8 mouse cellular contexts compared by ENCODE assay signal in the genomic region with DNA sequence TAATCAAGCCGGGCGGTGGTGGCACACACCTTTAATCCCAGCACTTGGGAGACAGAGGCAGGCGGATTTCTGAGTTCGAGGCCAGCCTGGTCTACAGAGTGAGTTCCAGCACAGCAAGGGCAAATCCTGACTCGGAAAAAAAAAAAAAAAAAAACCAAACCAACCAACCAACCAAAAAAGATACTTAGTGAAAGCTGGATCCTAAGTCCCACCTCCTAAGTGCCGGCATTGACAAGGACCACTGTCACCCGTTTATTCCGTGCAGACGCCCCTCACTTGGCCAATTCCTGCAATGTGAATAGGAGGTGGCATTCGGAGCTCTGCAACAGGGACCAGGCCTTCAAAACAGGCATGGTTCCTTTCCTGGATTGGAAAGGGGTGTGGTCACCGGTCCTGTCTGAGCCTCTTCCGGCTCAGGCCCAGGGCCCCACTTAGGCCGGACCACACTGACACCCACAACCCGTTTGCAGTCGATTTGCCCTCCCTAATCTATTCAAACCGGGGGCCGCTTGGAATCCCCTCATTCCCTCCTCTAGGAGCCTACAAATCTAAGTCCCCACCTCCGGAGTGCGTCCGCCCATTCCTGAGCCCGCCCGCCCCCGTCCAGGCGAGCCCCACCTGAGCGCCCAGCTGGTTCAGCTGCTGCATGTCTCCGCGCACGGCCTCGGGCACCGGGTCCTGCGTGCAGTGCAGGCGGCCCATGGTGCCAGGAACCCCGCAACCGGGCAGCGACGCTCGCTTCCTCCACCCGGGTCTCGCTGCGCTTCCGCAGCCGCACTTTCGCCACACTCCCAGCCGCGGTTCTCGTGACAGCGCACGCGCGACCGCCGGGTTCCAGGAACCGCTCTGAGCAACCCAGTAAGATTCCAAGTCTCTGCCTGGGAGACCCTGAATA. TPM values are rescaled to one million over a fixed set of nuclear protein-coding genes. Genes with fewer than 3 reads are reported as not detected.
DNase-seq lines count a peak whose midpoint lies in the region; ATAC-seq lines count a peak whose summit lies in the region.

Gene Commd7 (minus strand): TSS at position 806 of the 895 bp plus-strand sequence.

- H3K9me3 ChIP-seq in intestine, embryonic 14.5 days (ENCODE audit: control insufficient read depth, low read length) = no peaks in the 10 kb centered on the region

- peaks cover 21% of the 10 kb centered on the region for H3K36me3 ChIP-seq in intestine, embryonic 14.5 days (ENCODE audit: control insufficient read depth, insufficient read depth, low read length)

- intact Hi-C loops in left cerebral cortex, postnatal 10 days (cut with DNase I) = no loop called here

- H3K9ac ChIP-seq in intestine, embryonic 14.5 days (ENCODE audit: low read length) = peak within 1 kb of the TSS; percentile 83

- H3K4me3 ChIP-seq in intestine, embryonic 14.5 days (ENCODE audit: low read depth, low read length) = peak within 1 kb of the TSS; percentile 89

- H3K27me3 ChIP-seq in intestine, embryonic 14.5 days (replicated peaks; ENCODE audit: control insufficient read depth, insufficient read depth, low read length) = no peaks in the 10 kb centered on the region

- peak; percentile 87 for ATAC-seq in intestine, embryonic 14.5 days (replicated peaks; ENCODE audit: low FRiP score, low TSS enrichment, low read depth)
- ATAC-seq in megakaryocyte progenitor cell, adult 5-6 weeks (replicated peaks; ENCODE audit: poor library complexity) = peak; percentile 87

- peaks cover 11% of the 10 kb centered on the region for H3K4me1 ChIP-seq in intestine, embryonic 14.5 days (replicated peaks; ENCODE audit: control insufficient read depth, insufficient read depth, low read length)

- peak within 1 kb of the TSS; percentile 66 for H3K4me2 ChIP-seq in intestine, embryonic 14.5 days (ENCODE audit: low read length)

- peak within 1 kb of the TSS; percentile 88 for H3K27ac ChIP-seq in intestine, embryonic 14.5 days (ENCODE audit: low read depth)

- 5% methylated on average over 53 of the region's 53 CpGs for WGBS in intestine, embryonic 14.5 days

- peak; percentile 90 to 96 for DNase-seq in adrenal gland, adult (ENCODE audit: inconsistent age in 2 of 2, low spot score in 1 of 2)
- DNase-seq in embryo, embryonic 10.5 days (ENCODE audit: low spot score) = peak; percentile 83
- peak; percentile 83 for DNase-seq in gastrocnemius, postnatal 25 days
- DNase-seq in intestine, embryonic 14.5 days (ENCODE audit: low spot score) = peak; percentile 93
- peak; percentile 76 to 90 for DNase-seq in left cerebral cortex, postnatal 10 days (ENCODE audit: extremely low spot score in 1 of 2, low spot score in 2 of 2)
- DNase-seq in right cerebral cortex, postnatal 10 days (ENCODE audit: low spot score in 2 of 2) = peak; percentile 87 to 91
- DNase-seq in urinary bladder, postnatal 14 days (ENCODE audit: low spot score) = peak; percentile 88

RNA-seq across cellular contexts. Expression of gene Commd7, which starts in this region (rescaled TPM):
- 1 to 10 TPM; 9.5 TPM for total RNA-seq in gastrocnemius, postnatal 25 days (2021)
- 67.0 and 76.6 TPM in 2 replicates for polyA plus RNA-seq in intestine, embryonic 14.5 days (2014; fragmentation: Nextera tagmentation; extraction: Ambion mirVana)
- total RNA-seq in left cerebral cortex, postnatal 10 days (2021) = 10 to 100 TPM; 32.9 to 36.5 TPM
- total RNA-seq in megakaryocyte progenitor cell, adult 5-6 weeks (2015) = 37.2 and 45.9 TPM in 2 replicates
- total RNA-seq in megakaryocyte progenitor cell, adult 5-6 weeks (2017) = 32.2 and 43.8 TPM in 2 replicates

Comparison
In these comparisons a context has a peak if more than half of its experiments do, and no peak if none do; other contexts are left out.
1. Peak in every context shown above with its lines: DNase-seq, ATAC-seq, H3K4me3 ChIP-seq and H3K27ac ChIP-seq.